Mouse (Mus musculus) forebrain, postnatal 0 days (tissue): ENCODE data around the gene Hivep2. TPM values are rescaled to one million over a fixed set of nuclear protein-coding genes. Genes with fewer than 3 reads are reported as not detected.

Experiments used
- ATAC-seq: fragments of 200-750 bp; cut with Nextera tagmentation; 2 replicates; pipeline ENCODE4 v1.8.0; 2017; ENCODE audit warnings: mild to moderate bottlenecking, moderate library complexity
- DNase-seq: peaks from one replicate; pipeline ENCODE4 v3.0.0-alpha.2; 2015
- H3K27ac ChIP-seq: fragments of 300-500 bp; sonication (generic); 2 replicates; pipeline ENCODE4 v1.5.1; 2014; ENCODE audit warnings: low read depth, mild to moderate bottlenecking, antibody characterized with exemption, low read length, moderate library complexity, mixed read lengths
- H3K27me3 ChIP-seq: fragments of 300-500 bp; sonication (generic); 2 replicates; pipeline ENCODE4 v1.6.1; 2014; ENCODE audit warnings: mild to moderate bottlenecking, low read length, mixed read lengths; ENCODE audit not compliant: insufficient read depth
- H3K36me3 ChIP-seq: fragments of 300-500 bp; sonication (generic); 2 replicates; pipeline ENCODE4 v1.6.1; 2014; ENCODE audit warnings: mild to moderate bottlenecking, moderate library complexity; ENCODE audit not compliant: insufficient read depth
- H3K4me1 ChIP-seq: fragments of 300-500 bp; sonication (generic); 2 replicates; pipeline ENCODE4 v1.6.1; 2014; ENCODE audit warnings: antibody characterized with exemption; ENCODE audit not compliant: insufficient read depth
- H3K4me2 ChIP-seq: fragments of 300-500 bp; sonication (generic); 2 replicates; pipeline ENCODE4 v1.6.1; 2014; ENCODE audit warnings: low read depth, mild to moderate bottlenecking, moderate library complexity
- H3K4me3 ChIP-seq: fragments of 300-500 bp; sonication (generic); 2 replicates; pipeline ENCODE4 v1.5.1; 2014; ENCODE audit warnings: low read depth, low read length, mixed read lengths
- H3K9ac ChIP-seq: fragments of 300-500 bp; sonication (generic); 2 replicates; pipeline ENCODE4 v1.6.1; 2014; ENCODE audit warnings: mild to moderate bottlenecking
- H3K9me3 ChIP-seq: fragments of 300-500 bp; sonication (generic); 2 replicates; pipeline ENCODE4 v1.6.1; 2016; ENCODE audit warnings: low read length
- CTCF ChIP-seq: sonication (generic); IDR thresholded peaks from 2 replicates; pipeline ENCODE4 v1.5.1; 2016; ENCODE audit warnings: antibody characterized with exemption, control low read depth, low read depth
- WGBS: fragments of 180-500 bp; shearing (Covaris S2); extraction: QIAGEN DNeasy Blood & Tissue Kit; methylation state at CpG from one replicate; pipeline ENCODE4 v1.1.7; 2014; 5-methylcytosine and 5-hydroxymethylcytosine counted together
- polyA plus RNA-seq: library from polyadenylated mRNA; unstranded; fragments of >200 nt; fragmentation: Nextera tagmentation; extraction: Ambion mirVana; gene quantifications from 2 replicates; pipeline ENCODE4 v1.2.1, GENCODE M21; 2015
- total RNA-seq: library from RNA; depleted of rRNA; stranded (reverse); fragments of >200 nt; gene quantifications from 2 replicates; pipeline ENCODE4 v1.2.3, GENCODE M21; 2014

Hivep2 gene
- total and polyA plus RNA-seq, 2 experiments from 2014 or later = 22.9 to 55.4 TPM

DNA sequence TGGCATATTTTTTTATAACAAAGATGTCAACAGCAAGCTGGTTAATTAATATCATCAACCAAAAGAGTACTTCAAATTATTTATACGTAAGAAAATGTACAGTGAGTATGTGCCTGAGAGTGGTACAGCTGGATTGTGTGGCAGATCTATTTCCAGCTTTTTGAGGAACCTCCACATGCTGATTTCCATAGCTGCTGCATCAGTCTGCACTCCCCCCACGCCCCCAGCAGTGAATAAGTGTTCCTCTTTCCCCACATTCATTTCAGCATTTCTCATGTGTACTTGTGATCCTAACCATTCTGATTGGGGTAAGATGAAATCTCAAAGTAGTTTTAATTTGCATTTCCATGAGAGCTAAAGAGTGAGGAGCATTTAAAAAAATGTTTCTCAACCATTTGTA, 30.2 kb upstream of the Hivep2 start:
- Histone ChIP-seq H3K9me3 (no peaks in the 10 kb centered on the region), H3K9ac (no peak overlapping the region), H3K27ac (no peak overlapping the region), H3K4me3 (no peak overlapping the region), H3K27me3 (no peaks in the 10 kb centered on the region), H3K36me3 (no peaks in the 10 kb centered on the region), H3K4me2 (no peak overlapping the region), H3K4me1 (no peaks in the 10 kb centered on the region)
- TF ChIP-seq CTCF = no peak
- 74% methylated on average over 2 of the region's 2 CpGs for WGBS
- ATAC-seq = no peak
- DNase-seq = no peak

DNA sequence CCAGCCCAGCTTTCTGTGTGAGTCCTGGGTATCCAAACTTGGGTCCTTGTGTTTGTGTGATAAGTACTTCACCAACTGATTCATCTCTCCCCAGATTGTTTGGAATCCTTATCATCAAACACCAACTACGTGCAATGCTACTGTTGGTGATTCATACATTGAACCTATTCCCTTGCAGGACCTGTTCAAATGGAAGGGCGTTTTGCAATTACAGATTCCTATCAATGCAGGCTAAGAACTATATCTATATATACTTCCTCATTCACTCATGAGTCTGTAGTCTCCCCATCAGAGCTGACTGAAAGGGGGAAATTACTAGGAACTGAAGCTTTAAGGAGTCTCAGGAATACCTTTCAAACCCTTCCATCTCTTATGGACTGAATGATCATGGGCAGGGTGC, 24.5 kb upstream of the Hivep2 start:
- no peaks in the 10 kb centered on the region for H3K27me3 ChIP-seq
- no peaks in the 10 kb centered on the region for H3K4me1 ChIP-seq
- no peak for DNase-seq
- ATAC-seq = no peak
- H3K4me2 ChIP-seq = no peak overlapping the region
- H3K4me3 ChIP-seq = no peak overlapping the region
- H3K27ac ChIP-seq = no peak overlapping the region
- H3K9ac ChIP-seq = no peak overlapping the region
- no peaks in the 10 kb centered on the region for H3K36me3 ChIP-seq
- 94% methylated on average over 2 of the region's 2 CpGs for WGBS
- no peaks in the 10 kb centered on the region for H3K9me3 ChIP-seq
- no peak for TF ChIP-seq CTCF

DNA sequence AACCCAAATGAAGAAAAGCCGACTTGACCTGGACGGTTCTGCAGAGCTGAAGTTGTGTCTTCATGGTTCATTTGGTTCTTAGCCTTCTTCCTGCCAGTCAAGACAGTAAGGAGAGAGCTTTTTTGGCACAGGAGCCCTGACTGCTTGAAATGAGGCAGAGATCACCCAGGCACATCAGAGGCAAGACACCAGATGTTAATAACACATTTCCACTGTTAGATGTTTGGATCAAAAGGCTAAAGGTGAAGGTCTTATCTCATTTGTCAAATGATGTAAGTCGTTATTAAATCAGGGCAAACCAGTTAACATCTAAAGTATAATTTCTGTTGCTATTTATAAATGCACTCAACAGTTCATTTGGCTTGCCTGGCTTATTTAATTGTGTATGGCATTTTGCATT, 22.2 kb upstream of the Hivep2 start:
- no peak overlapping the region for H3K4me2 ChIP-seq
- H3K9ac ChIP-seq = no peak overlapping the region
- H3K9me3 ChIP-seq = no peaks in the 10 kb centered on the region
- H3K27ac ChIP-seq = no peak overlapping the region
- H3K27me3 ChIP-seq = no peaks in the 10 kb centered on the region
- DNase-seq (no peak), ATAC-seq (no peak)
- WGBS = 51% methylated on average over 3 of the region's 3 CpGs
- no peak for TF ChIP-seq CTCF
- H3K4me1 ChIP-seq = no peaks in the 10 kb centered on the region
- no peaks in the 10 kb centered on the region for H3K36me3 ChIP-seq
- H3K4me3 ChIP-seq = no peak overlapping the region

DNA sequence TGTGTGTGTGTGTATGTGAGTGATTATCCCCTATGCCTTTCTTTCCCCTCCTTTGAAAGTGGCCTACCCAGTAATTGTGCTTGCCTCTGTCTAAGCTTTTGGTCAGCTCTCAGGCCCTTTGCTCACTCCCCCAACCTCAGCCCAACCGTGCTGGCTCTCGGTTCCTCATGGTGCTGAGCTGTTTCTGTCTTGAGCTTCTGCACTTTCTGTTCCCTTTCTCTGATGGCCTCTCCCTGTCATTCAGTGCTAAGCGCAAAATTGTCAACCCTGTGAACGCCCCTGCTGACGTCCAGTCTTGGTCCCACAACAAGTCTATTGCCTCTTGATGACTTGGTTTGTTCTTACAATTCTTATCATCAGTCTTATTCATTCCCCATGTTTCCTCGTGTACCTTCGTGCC, 19.4 kb upstream of the Hivep2 start:
- Histone ChIP-seq H3K9ac (no peak overlapping the region), H3K4me3 (no peak overlapping the region), H3K27ac (no peak overlapping the region), H3K27me3 (no peaks in the 10 kb centered on the region), H3K4me1 (no peaks in the 10 kb centered on the region), H3K36me3 (no peaks in the 10 kb centered on the region), H3K9me3 (no peaks in the 10 kb centered on the region), H3K4me2 (no peak overlapping the region)
- no peak for DNase-seq
- 58% methylated on average over 7 of the region's 7 CpGs for WGBS
- no peak for TF ChIP-seq CTCF
- ATAC-seq = no peak

DNA sequence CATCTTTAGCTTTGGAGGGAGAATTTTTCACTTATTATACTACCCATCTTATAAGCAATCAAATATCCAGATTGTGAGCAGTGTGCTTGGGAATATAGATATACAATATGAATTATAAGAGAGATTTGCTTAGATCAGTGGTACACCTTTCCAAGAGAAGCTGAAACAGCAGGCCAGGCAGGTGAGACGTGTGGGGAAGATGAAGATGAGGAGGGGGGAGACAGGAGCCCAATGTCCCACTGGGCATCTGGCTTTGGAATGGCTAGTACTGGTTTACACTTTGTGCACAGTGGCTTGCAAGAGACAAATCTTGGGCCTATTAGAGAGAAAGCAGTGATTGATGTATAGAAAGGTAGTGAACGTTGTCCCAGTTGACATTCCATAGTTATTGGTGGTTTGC, 2.9 kb upstream of the Hivep2 start:
- ATAC-seq (no peak), DNase-seq (no peak)
- Histone ChIP-seq H3K9ac (no peak overlapping the region), H3K4me3 (no peak overlapping the region), H3K27me3 (no peaks in the 10 kb centered on the region), H3K27ac (no peak overlapping the region), H3K4me1 (no peaks in the 10 kb centered on the region), H3K4me2 (no peak overlapping the region), H3K36me3 (no peaks in the 10 kb centered on the region), H3K9me3 (no peaks in the 10 kb centered on the region)
- 75% methylated on average over 2 of the region's 2 CpGs for WGBS
- TF ChIP-seq CTCF = no peak

DNA sequence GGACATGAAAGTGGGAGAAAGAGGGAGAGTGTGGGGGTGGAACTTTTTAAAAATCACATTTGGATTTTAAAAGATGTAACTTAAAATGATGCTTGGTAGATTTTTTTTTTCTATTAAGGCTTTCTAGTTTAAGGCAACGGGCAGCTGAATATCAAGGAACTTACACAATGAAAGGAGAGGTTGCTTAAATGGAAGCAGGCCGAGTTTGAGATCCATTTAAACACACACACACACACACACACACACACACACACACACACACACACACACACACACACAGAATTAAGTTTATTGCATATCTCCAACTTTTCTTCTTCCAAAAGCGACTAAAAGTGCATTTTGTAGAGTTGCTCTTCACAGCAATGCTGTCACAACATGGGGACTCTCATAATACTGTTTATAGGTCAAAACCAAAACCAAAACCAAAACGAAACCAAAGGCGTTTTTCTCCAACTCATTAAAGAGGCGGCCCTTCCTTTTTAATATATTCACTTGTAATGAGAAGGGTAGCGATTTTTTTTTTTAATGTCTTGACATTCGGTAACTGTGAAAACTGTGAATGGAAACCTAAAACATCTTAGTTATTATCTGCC, 1.9 kb upstream of the Hivep2 start:
- Histone ChIP-seq H3K9me3 (no peaks in the 10 kb centered on the region), H3K27ac (peak overlapping the region; percentile 98; the same call in 1 of the 2 replicates), H3K4me3 (peak overlapping the region; percentile 90), H3K9ac (peak overlapping the region; percentile 97), H3K4me1 (no peaks in the 10 kb centered on the region), H3K36me3 (no peaks in the 10 kb centered on the region), H3K4me2 (peak overlapping the region; percentile 99), H3K27me3 (no peaks in the 10 kb centered on the region)
- 5% methylated on average over 8 of the region's 8 CpGs for WGBS
- DNase-seq (no peak), ATAC-seq (no peak)
- TF ChIP-seq CTCF = no peak

DNA sequence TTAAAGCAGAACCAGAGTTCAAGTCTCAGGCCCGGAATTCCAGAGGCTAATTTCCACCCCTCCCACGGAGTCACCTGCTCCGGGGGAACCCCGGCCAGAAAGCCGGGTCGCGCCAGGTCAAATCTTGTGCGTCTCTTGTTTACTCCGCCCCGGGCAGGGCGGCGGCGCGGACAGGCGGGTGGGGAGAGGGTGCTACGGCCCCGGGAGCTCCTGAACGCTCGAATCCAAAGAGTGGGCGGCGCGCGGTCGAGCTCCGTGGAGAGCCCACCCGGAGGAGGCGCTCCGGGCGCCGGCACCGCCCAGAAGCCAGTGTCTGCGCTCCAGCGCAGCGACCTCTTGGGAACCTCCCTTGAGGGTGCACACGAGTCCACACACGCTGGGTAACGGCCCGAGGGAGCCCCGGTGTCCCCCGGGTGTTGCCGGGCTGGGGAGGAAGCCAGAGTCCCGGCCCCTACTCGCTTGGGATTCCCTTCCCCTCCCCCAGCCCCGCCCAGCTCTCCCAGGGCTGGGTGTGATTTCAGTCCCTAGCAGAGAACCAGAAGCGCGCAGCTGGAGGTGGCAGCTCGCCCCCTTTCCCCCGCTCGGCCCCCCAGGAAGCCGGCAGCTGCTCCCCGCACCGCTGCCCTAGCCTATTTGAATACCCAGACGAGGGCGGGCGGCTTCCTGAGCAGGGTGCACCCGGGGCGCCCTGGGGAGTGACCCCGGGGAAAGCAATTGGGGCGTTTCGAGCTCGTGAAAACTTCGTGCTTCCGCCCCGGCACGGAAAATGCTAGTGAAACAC, 1.2 kb upstream of the Hivep2 start:
- TF ChIP-seq CTCF = peak; percentile 40
- WGBS = under 1% methylated on average over 64 of the region's 65 CpGs
- H3K9ac ChIP-seq = peak overlapping the region; percentile 97

More for the DNA sequence above, 1.2 kb upstream of the Hivep2 start:
- Histone ChIP-seq H3K27me3 (no peaks in the 10 kb centered on the region), H3K36me3 (no peaks in the 10 kb centered on the region), H3K27ac (peak overlapping the region; percentile 98), H3K4me3 (peak overlapping the region; percentile 90), H3K4me1 (no peaks in the 10 kb centered on the region), H3K9me3 (no peaks in the 10 kb centered on the region), H3K4me2 (peak overlapping the region; percentile 99)
- peak; percentile 71 for DNase-seq
- ATAC-seq = peak; percentile 12
